Mouse (Mus musculus) lung, embryonic 15.5 days (tissue): ENCODE measurements at regions not wholly inside any gene's neighbourhood (a gene's known extent, or its start where the extent isn't known, plus 50 kb on each side); places are given as distances from the start of the nearest gene placed in this dataset.
A peak's percentile ranks its signal among the peaks of the same experiment; 100 is the strongest.

ENCODE experiments used
- ATAC-seq: fragments of 200-750 bp; cut with Nextera tagmentation; 2 replicates; pipeline ENCODE4 v1.8.0; 2017; ENCODE audit warnings: moderate number of reproducible peaks, borderline replicate concordance; ENCODE audit not compliant: low FRiP score, low TSS enrichment; ENCODE audit errors: extremely low read depth
- H3K27ac ChIP-seq: fragments of 300-500 bp; sonication (generic); 2 replicates; pipeline ENCODE4 v1.5.1; 2015; ENCODE audit warnings: moderate library complexity, mild to moderate bottlenecking, inconsistent platforms
- H3K27me3 ChIP-seq: fragments of 300-500 bp; sonication (generic); 2 replicates; pipeline ENCODE4 v1.6.1; 2015; ENCODE audit warnings: inconsistent platforms
- H3K36me3 ChIP-seq: fragments of 300-500 bp; sonication (generic); 2 replicates; pipeline ENCODE4 v1.6.1; 2015; ENCODE audit warnings: inconsistent platforms
- H3K4me1 ChIP-seq: fragments of 300-500 bp; sonication (generic); 2 replicates; pipeline ENCODE4 v1.6.1; 2015; ENCODE audit warnings: inconsistent platforms
- H3K4me2 ChIP-seq: fragments of 300-500 bp; sonication (generic); 2 replicates; pipeline ENCODE4 v1.6.1; 2015; ENCODE audit warnings: inconsistent platforms, mild to moderate bottlenecking, moderate library complexity
- H3K4me3 ChIP-seq: fragments of 300-500 bp; sonication (generic); 2 replicates; pipeline ENCODE4 v1.5.1; 2015; ENCODE audit warnings: mild to moderate bottlenecking, inconsistent platforms
- H3K9ac ChIP-seq: fragments of 300-500 bp; sonication (generic); 2 replicates; pipeline ENCODE4 v1.6.1; 2015; ENCODE audit warnings: inconsistent platforms
- H3K9me3 ChIP-seq: fragments of 300-500 bp; sonication (generic); 2 replicates; pipeline ENCODE4 v1.6.1; 2016; ENCODE audit warnings: inconsistent platforms
- WGBS: fragments of 180-500 bp; shearing (Covaris S2); methylation state at CpG from one replicate; pipeline ENCODE4 v1.1.7; 2015; 5-methylcytosine and 5-hydroxymethylcytosine counted together

DNA sequence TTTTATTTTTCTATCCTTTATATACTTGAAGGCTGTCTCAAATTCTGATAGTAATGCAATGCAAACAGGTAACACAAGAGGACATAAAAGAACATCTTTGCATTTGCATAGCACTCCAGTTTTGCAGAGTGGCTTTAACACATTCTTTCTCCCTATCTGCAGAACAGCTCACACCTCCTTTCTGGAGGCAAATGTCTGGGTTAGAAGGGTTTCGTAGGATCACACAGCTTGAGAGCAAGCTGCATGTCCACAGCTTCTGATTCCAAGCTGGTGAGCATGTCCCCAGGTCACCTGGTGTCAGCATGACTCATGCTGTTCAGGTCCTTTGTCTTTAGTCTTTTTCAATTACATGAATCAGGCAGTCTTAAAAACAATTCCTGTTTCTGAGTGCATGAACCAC, 418.5 kb upstream of the Htr2a start:
- ATAC-seq: no peak
- no peak overlapping the region for H3K4me2 ChIP-seq
- no peak overlapping the region for H3K9ac ChIP-seq
- H3K4me3 ChIP-seq: no peak overlapping the region
- H3K27me3 ChIP-seq: no peaks in the 10 kb centered on the region
- no peak overlapping the region for H3K27ac ChIP-seq
- H3K9me3 ChIP-seq: no peaks in the 10 kb centered on the region
- no peaks in the 10 kb centered on the region for H3K36me3 ChIP-seq
- no peaks in the 10 kb centered on the region for H3K4me1 ChIP-seq
- 63% methylated on average over 1 of the region's 1 CpGs for WGBS

DNA sequence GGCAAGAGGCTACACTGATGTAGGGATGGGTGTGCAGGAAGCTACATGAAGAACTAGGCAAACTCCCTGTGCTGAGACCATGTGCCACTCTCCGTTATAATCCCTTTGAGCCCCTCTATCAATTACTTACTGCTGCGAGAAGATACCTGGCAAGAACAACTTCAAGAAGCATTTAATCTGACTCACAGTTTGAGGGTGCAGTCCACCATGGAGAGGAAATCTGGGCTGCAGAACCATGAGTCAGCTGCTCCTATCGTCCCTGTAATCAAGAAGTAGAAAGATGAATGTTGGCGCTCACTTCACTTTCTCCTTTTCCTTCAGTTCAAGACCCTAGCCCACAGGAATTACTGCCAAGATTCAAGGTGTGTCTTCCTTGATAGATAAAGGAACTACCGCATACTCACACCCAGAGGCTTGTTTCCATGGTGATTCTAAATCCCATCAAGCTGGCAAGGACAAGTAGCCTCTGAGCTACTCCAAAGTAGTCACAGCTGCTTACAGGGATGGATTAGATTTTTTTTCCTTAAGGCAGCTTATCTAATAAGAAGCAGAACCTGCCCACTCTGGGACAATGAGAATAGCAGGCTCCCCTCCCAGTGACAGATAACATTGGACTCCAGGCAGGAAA, 411.0 kb upstream of the Htr2a start:
- Histone ChIP-seq H3K27ac (no peak overlapping the region), H3K9ac (no peak overlapping the region), H3K36me3 (no peaks in the 10 kb centered on the region), H3K4me1 (no peaks in the 10 kb centered on the region), H3K9me3 (no peaks in the 10 kb centered on the region), H3K4me3 (no peak overlapping the region), H3K27me3 (no peaks in the 10 kb centered on the region), H3K4me2 (no peak overlapping the region)
- no peak for ATAC-seq
- 73% methylated on average over 5 of the region's 5 CpGs for WGBS

DNA sequence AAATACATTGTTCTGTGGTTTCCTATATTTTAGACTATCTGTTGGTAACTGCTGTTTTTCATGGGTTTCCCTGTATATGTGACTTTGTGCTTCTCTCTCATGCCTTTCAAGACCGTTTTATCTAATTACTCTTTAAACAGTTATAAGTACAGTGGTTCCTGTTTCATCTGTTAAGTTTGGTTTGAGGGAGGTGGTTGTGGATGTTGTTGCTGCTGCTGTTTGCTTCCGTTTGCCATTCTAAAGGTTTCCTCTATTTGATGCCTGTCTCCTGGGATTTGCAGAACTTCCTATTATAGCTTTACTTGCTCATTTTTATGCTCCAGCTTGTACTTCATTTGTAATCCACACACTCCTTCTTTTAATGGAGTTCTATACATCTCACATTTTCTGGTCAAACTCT, 400.4 kb upstream of the Htr2a start:
- no peak overlapping the region for H3K4me2 ChIP-seq

DNA sequence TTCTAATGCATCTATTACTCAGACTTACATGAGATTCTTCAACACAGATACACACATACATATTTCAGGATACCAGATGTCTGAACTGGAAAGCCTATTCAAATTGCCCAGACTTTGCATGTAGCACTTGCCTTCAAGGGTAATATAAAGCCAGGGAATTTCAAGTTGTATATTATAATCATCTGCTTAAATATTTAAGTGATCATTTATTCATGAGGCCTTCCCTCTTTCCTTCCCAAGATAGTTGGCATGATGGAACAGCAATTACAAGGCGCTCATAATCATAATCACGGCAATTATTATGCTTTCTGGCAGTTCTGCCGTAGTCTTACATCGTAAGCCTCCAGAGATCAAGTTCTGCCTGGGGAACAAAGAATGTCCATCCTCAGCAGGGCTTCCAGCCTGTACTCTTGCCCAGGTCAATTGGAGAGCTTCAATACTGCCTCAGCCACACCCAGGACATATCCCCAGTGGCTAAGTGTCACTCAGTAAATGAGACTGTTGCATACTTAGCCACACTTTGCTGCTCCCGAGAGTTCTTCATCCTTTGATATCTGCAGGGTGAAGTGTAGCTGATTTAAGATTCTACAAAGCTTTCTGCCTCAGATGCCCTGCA, 391.3 kb upstream of the Htr2a start:
- WGBS: 85% methylated on average over 5 of the region's 5 CpGs
- no peaks in the 10 kb centered on the region for H3K36me3 ChIP-seq
- H3K27me3 ChIP-seq: no peaks in the 10 kb centered on the region
- no peak overlapping the region for H3K4me2 ChIP-seq
- no peak overlapping the region for H3K27ac ChIP-seq
- H3K4me3 ChIP-seq: no peak overlapping the region
- no peaks in the 10 kb centered on the region for H3K9me3 ChIP-seq
- ATAC-seq: no peak
- H3K9ac ChIP-seq: no peak overlapping the region
- H3K4me1 ChIP-seq: 0 out of 2 replicates have a peak, but pooled peaks cover 5% of the 10 kb centered on the region

More for the DNA sequence above, 400.4 kb upstream of the Htr2a start:
- no peak for ATAC-seq
- 61% methylated on average over 2 of the region's 2 CpGs for WGBS
- Histone ChIP-seq H3K27ac (no peak overlapping the region), H3K27me3 (no peaks in the 10 kb centered on the region), H3K4me3 (no peak overlapping the region), H3K9me3 (no peaks in the 10 kb centered on the region), H3K4me1 (no peaks in the 10 kb centered on the region), H3K36me3 (no peaks in the 10 kb centered on the region), H3K9ac (no peak overlapping the region)

DNA sequence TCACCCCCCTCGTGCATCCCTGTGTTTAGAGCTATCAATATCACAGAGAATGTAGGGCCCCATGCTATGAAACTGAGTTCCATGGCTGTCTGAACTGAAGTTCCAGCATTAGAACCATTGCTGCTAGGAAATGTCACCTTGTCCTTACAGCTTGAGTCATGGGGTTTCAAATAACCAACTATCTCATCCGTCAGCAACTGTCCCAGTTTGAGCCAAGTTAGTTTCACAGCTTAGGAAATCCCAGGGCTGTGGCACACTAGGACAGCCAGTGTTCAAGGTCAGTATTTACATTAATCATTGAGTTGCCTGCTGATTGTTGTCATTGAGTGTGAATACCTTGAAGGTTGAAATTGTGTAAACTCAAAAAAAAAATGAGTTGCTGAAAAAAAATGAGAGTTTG, 390.6 kb upstream of the Htr2a start:
- no peak for ATAC-seq
- H3K9ac ChIP-seq: no peak overlapping the region
- no peaks in the 10 kb centered on the region for H3K36me3 ChIP-seq
- H3K4me2 ChIP-seq: no peak overlapping the region
- no peaks in the 10 kb centered on the region for H3K9me3 ChIP-seq
- 37% methylated on average over 2 of the region's 2 CpGs for WGBS
- 0 out of 2 replicates have a peak, but pooled peaks cover 5% of the 10 kb centered on the region for H3K4me1 ChIP-seq
- no peaks in the 10 kb centered on the region for H3K27me3 ChIP-seq
- no peak overlapping the region for H3K27ac ChIP-seq
- H3K4me3 ChIP-seq: no peak overlapping the region

DNA sequence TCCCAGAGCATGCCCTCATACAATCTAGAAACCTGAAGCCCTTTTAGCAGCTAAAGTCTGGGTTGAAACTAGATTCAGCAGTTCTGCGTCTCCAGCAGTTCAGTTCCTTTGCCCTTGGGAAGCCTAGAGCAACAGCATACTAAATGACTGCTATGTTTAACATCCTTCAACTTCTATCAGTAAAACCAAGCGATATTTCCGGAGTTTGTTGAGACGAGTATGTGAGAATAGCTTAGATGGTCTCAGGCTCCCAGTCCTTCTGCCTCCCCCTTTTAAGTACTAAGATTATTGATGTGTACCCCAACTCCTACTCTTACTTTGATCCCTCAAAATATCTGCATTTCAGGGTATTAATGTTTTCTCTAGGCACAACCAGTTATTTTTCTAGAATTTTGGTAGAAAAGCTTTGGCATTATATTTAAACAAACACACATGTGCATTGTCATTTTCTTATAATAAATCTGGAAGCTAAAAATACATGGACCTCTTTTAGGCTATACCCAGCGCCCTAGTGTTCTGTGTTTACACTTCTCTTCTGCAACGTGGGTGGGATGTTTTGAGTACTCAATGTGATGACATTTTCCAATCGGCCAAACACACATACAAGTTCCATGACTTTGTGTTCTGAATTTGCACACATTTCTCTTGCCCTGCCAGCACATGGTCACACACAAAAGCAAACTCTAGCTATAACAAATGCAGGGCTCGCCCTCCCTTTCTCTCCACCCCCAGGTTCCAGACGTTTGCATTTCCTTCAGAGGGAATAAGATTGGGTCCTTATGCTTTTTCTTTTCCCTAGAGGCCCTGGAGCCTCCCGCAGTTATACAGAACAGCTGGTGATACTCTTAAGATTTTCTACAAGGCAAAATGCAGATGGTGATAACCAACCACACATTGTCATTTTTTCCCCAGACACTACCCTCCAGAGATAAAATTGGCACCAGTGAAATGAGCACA, 388.2 kb upstream of the Htr2a start:
- H3K9ac ChIP-seq: no peak overlapping the region
- H3K9me3 ChIP-seq: no peaks in the 10 kb centered on the region
- 0 out of 2 replicates have a peak, but pooled peaks cover 5% of the 10 kb centered on the region for H3K4me1 ChIP-seq
- H3K36me3 ChIP-seq: no peaks in the 10 kb centered on the region
- H3K4me3 ChIP-seq: no peak overlapping the region
- no peak overlapping the region for H3K4me2 ChIP-seq
- H3K27ac ChIP-seq: peak overlapping the region; percentile 73
- WGBS: 35% methylated on average over 10 of the region's 10 CpGs
- no peaks in the 10 kb centered on the region for H3K27me3 ChIP-seq
- ATAC-seq: peak; percentile 93; the same call in 1 of the 2 replicates

DNA sequence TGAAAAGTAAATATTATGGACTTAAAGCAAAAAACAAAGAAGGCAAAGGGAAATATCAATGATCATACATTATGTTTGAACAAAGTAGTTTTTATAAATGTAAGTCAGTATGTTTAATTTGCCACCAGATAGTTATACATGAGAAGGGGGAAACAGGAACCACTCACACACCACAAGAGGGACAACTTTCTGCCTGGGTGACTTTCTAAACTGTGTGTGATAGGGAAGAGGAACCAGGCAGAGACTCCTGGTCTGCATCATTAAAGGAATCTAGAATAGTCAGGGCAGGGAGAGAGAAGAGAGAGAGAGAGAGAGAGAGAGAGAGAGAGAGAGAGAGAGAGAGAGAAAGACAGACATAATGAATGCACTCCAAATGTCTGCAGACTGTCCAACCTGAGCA, 385.6 kb upstream of the Htr2a start:
- Histone ChIP-seq H3K4me1 (0 out of 2 replicates have a peak, but pooled peaks cover 5% of the 10 kb centered on the region), H3K9ac (no peak overlapping the region), H3K9me3 (no peaks in the 10 kb centered on the region), H3K4me2 (no peak overlapping the region), H3K4me3 (no peak overlapping the region), H3K36me3 (no peaks in the 10 kb centered on the region), H3K27ac (no peak overlapping the region), H3K27me3 (no peaks in the 10 kb centered on the region)
- no peak for ATAC-seq

DNA sequence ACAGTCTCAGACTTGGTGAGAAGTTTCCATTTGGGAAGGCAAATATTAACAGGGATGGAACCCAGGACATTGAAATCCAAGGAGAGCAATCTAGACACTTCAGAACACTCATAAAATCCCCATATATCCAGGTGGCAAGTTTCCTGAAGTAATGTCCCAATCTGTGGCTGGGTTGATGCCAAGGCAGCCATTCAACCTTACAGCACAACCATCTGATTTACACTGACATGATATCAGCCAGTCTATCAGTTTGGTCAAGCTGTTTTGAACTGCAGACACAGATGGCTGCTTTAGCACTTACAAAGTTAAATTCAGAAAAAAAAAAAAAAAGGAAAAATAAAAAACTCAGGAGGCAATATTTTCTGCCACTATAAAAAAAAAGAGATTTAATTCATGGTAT, 381.2 kb upstream of the Htr2a start:
- no peaks in the 10 kb centered on the region for H3K36me3 ChIP-seq
- H3K4me2 ChIP-seq: no peak overlapping the region
- H3K4me1 ChIP-seq: no peaks in the 10 kb centered on the region
- no peak overlapping the region for H3K9ac ChIP-seq
- no peak overlapping the region for H3K27ac ChIP-seq
- no peak for ATAC-seq
- H3K9me3 ChIP-seq: no peaks in the 10 kb centered on the region
- no peaks in the 10 kb centered on the region for H3K27me3 ChIP-seq
- H3K4me3 ChIP-seq: no peak overlapping the region

DNA sequence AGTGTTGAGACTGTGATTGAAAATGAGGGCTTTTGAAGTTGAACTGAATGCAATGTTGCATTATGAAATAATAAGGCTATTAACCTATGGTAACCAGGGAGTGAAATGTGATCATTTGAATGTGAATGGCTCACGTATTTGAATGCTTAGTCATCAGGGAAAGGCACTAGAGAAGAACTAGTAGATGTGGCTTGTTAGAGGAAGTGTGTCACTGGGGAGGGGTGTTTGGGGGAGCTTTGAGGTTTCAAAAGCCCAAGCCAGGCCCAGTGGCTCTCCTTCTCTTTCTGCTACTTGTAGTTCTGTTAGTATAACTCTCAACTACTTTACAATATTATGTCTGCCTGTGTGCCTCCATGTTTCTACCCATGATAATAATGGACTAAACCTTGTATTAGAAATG, 373.6 kb upstream of the Htr2a start:
- H3K27me3 ChIP-seq: no peaks in the 10 kb centered on the region
- H3K9ac ChIP-seq: no peak overlapping the region
- H3K9me3 ChIP-seq: no peaks in the 10 kb centered on the region
- no peaks in the 10 kb centered on the region for H3K4me1 ChIP-seq
- no peak overlapping the region for H3K27ac ChIP-seq
- no peak for ATAC-seq
- no peak overlapping the region for H3K4me2 ChIP-seq
- no peaks in the 10 kb centered on the region for H3K36me3 ChIP-seq
- 70% methylated on average over 1 of the region's 1 CpGs for WGBS
- no peak overlapping the region for H3K4me3 ChIP-seq

DNA sequence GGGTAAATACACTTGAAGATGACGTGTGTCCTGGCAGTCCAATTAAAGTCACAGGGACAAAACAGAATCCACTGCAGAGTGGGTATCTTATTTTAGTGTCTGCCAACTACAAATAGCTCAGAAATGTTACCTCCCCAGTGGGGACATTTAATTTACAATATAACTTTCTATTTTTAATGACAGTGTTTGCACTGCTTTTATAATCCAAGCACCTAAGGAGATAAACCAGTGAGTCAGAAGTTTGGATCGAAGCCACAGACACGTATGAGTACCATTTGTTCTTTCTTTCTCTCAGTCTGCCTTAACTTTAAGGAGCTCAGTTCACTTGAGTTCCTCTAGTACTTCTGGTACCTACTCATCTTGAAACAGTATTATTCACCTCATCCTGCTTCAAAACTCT, 346.1 kb upstream of the Htr2a start:
- H3K9me3 ChIP-seq: no peaks in the 10 kb centered on the region
- no peak overlapping the region for H3K4me2 ChIP-seq
- no peaks in the 10 kb centered on the region for H3K27me3 ChIP-seq
- H3K9ac ChIP-seq: no peak overlapping the region
- H3K4me1 ChIP-seq: no peaks in the 10 kb centered on the region
- no peaks in the 10 kb centered on the region for H3K36me3 ChIP-seq
- no peak overlapping the region for H3K27ac ChIP-seq
- H3K4me3 ChIP-seq: no peak overlapping the region
- WGBS: 54% methylated on average over 3 of the region's 3 CpGs
- no peak for ATAC-seq

DNA sequence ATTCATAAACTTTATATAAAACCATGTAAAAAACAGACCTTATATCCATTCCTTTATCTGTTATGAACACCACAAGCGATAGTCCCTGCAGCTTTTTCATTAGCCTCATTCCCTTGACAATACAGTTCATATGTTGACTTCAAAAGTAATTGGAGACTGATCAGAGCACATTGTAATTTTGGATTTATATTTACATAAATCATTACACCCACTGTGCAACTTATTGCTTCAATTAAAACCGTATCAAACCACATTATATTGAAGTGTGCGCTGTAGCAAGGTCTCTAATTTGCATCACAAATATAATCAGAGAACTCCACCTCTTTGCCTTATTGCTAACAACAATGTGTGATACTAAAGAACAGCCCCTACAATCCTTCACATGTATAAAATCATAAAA, 336.2 kb upstream of the Htr2a start:
- no peaks in the 10 kb centered on the region for H3K9me3 ChIP-seq
- no peak for ATAC-seq
- no peaks in the 10 kb centered on the region for H3K4me1 ChIP-seq
- 90% methylated on average over 3 of the region's 3 CpGs for WGBS
- no peak overlapping the region for H3K9ac ChIP-seq
- H3K27ac ChIP-seq: no peak overlapping the region
- H3K4me3 ChIP-seq: no peak overlapping the region
- no peaks in the 10 kb centered on the region for H3K27me3 ChIP-seq
- H3K4me2 ChIP-seq: no peak overlapping the region
- no peaks in the 10 kb centered on the region for H3K36me3 ChIP-seq

DNA sequence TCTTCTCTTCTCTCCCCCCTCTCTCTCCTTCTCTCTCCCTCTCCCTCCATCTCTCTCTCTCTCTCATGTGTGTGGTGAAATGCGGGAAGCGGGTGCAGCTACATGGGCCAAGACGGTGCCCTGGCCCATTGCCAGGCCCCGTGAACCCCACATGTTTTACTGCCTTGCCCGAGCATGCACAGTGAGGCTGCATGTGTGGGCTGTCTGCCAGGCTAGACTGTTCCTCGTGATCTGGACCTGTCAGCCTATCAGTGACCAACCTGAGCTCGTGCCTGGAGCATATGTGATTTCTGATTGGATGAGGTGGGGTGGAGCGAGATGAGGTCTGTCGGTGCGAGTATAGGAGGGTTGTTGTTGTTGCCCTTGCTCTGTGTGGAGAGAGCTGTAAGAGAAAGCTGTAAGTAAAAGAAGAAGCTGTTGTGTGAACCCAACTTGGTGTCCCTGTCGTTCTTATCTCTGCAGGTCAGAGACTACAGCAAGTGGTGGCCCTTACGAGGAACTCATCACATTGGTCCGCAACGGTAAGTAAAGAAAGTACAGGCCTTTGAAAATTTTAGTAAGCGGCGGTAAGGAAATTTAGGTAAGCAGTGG, 333.8 kb upstream of the Htr2a start:
- H3K9ac ChIP-seq: no peak overlapping the region
- no peak for ATAC-seq
- H3K27ac ChIP-seq: no peak overlapping the region
- H3K27me3 ChIP-seq: no peaks in the 10 kb centered on the region
- 76% methylated on average over 16 of the region's 16 CpGs for WGBS
- no peak overlapping the region for H3K4me2 ChIP-seq
- no peaks in the 10 kb centered on the region for H3K9me3 ChIP-seq
- no peak overlapping the region for H3K4me3 ChIP-seq
- H3K4me1 ChIP-seq: no peaks in the 10 kb centered on the region
- H3K36me3 ChIP-seq: no peaks in the 10 kb centered on the region
